Mouse (Mus musculus) forebrain, embryonic 10.5 days (tissue): ENCODE results near the gene Axdnd1. TPM values are rescaled to one million over a fixed set of nuclear protein-coding genes. Genes with fewer than 3 reads are reported as not detected.

Experiments used
- DNase-seq: peaks from one replicate; pipeline ENCODE4 v3.0.0-alpha.2; 2017; ENCODE audit warnings: low spot score; ENCODE audit errors: extremely low spot score
- H3K27ac ChIP-seq: fragments of 300-500 bp; sonication (generic); 2 replicates; pipeline ENCODE4 v1.5.1; 2016; ENCODE audit warnings: mild to moderate bottlenecking
- H3K27me3 ChIP-seq: fragments of 300-500 bp; sonication (generic); 2 replicates; pipeline ENCODE4 v1.6.1; 2016; ENCODE audit warnings: mild to moderate bottlenecking; ENCODE audit not compliant: poor library complexity, severe bottlenecking
- H3K36me3 ChIP-seq: fragments of 300-500 bp; sonication (generic); replicated peaks from 2 replicates; pipeline ENCODE4 v1.6.1; 2016; ENCODE audit warnings: mild to moderate bottlenecking, moderate library complexity
- H3K4me1 ChIP-seq: fragments of 300-500 bp; sonication (generic); 2 replicates; pipeline ENCODE4 v1.6.1; 2016
- H3K4me3 ChIP-seq: fragments of 300-500 bp; sonication (generic); 2 replicates; pipeline ENCODE4 v1.5.1; 2016; ENCODE audit warnings: mild to moderate bottlenecking, moderate library complexity
- H3K9me3 ChIP-seq: fragments of 300-500 bp; sonication (generic); 2 replicates; pipeline ENCODE4 v1.6.1; 2016; ENCODE audit warnings: mild to moderate bottlenecking, moderate library complexity
- WGBS: fragments of 180-500 bp; shearing (Covaris S2); methylation state at CpG from one replicate; pipeline ENCODE4 v1.1.7; 2016; 5-methylcytosine and 5-hydroxymethylcytosine counted together
- polyA plus RNA-seq: library from polyadenylated mRNA; unstranded; fragments of >200 nt; fragmentation: Nextera tagmentation; extraction: Ambion mirVana; gene quantifications from 2 replicates; pipeline ENCODE4 v1.2.1, GENCODE M21; 2016

Axdnd1 gene
- polyA plus RNA-seq, 1 experiment from 2014 or later: 0.17 TPM

DNA sequence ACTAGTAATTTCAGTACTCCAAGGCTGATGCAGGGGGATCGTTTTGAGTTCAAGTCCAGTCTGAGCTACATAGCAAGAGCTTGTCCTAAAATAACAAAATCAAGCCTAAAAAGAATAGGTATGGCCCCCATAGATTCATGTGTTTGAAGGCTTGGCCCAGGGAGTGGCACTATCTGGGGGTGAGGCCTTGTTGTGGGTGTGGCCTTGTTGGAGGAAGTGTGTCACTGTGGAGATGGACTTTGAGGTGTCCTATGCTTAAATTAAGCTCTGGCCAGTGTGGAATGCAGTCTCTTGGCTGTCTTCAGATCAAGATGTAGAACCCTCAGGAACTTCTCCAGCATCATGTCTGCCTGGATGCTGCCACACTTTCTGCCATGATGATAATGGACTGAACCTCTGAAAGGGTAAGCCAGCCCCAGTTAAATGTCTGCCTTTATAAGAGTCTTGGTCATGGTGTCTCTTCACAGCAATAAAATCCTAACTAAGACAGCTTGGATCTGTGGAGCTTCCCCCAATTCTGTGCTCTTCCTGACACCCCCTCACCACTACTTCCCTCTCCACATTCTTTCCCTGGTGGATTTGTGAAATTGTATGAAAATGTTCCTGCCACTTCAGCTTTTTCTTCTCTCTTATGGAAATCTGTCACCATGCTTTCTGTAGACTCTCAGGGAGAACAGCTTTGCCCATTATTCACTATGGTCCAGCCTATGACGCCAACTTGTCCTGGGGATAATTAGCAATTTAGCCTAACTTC lies 34.2 kb upstream of the Axdnd1 start:
- H3K9me3 ChIP-seq: no peaks in the 10 kb centered on the region
- WGBS: 89% methylated on average over 2 of the region's 2 CpGs
- no peak for DNase-seq

DNA sequence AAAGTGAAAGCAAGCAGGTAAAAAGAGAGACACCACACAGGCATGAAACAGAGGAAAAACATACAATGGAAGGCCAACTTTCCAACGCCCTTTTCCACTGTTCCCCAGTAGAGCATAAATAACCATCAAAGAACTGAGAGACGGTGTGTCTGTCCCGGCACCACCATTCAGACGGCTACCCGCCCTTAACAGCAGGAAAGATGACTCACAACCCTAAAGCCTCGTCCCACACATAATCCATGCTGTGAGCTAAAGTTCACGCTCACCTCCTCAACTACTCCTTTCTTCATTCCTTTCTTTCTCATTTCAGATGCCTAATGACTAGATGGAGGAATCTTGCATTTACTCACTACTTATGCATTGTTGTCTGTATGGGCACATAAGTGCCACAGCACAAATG lies 33.4 kb upstream of the Axdnd1 start:
- Histone ChIP-seq H3K27me3 (no peaks in the 10 kb centered on the region), H3K9me3 (no peaks in the 10 kb centered on the region), H3K27ac (no peak overlapping the region), H3K4me3 (no peak overlapping the region), H3K4me1 (peaks cover 12% of the 10 kb centered on the region; the same call in 1 of the 2 replicates), H3K36me3 (peaks cover 47% of the 10 kb centered on the region)
- WGBS: 77% methylated on average over 7 of the region's 7 CpGs
- DNase-seq: no peak

More for the DNA sequence above, 34.2 kb upstream of the Axdnd1 start:
- peaks cover 47% of the 10 kb centered on the region for H3K36me3 ChIP-seq
- H3K27me3 ChIP-seq: no peaks in the 10 kb centered on the region
- H3K4me3 ChIP-seq: no peak overlapping the region
- H3K4me1 ChIP-seq: peaks cover 5% of the 10 kb centered on the region; the same call in 1 of the 2 replicates
- no peak overlapping the region for H3K27ac ChIP-seq

DNA sequence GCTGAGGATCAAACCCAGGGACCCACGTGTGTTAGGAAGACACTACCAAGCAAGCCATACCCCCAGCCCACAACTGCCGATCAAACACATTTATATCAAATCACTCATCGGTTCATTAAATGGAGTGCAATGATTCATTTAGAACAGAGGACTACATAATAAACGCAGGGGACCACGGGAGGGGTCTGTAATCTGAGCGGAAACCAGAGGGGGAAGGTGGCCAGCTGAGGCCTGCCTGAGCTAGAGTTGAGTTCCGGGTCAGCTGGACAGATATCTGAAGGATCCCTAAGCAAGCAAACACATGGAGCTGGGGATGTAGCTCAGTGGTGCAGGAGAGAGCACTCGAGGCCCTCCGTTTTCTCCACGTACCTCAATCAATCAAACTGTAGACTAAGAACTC lies 32.9 kb upstream of the Axdnd1 start:
- no peak for DNase-seq
- H3K27ac ChIP-seq: no peak overlapping the region

GRCm38 (mm10) chr1:156450478-156450877 lies 29.5 kb upstream of the Axdnd1 start:
- H3K27ac ChIP-seq: no peak overlapping the region
- WGBS: 46% methylated on average over 4 of the region's 4 CpGs

More for the DNA sequence above, 32.9 kb upstream of the Axdnd1 start:
- WGBS: 94% methylated on average over 10 of the region's 10 CpGs
- Histone ChIP-seq H3K9me3 (no peaks in the 10 kb centered on the region), H3K36me3 (peaks cover 47% of the 10 kb centered on the region), H3K27me3 (no peaks in the 10 kb centered on the region), H3K4me3 (no peak overlapping the region), H3K4me1 (peaks cover 15% of the 10 kb centered on the region; the same call in 1 of the 2 replicates)

GRCm38 (mm10) chr1:156449691-156450090 lies 28.7 kb upstream of the Axdnd1 start:
- Histone ChIP-seq H3K27ac (0 out of 2 replicates have a peak overlapping the region, but pooled peaks have one; percentile 40), H3K9me3 (no peaks in the 10 kb centered on the region), H3K4me1 (peaks cover 15% of the 10 kb centered on the region; the same call in 1 of the 2 replicates), H3K36me3 (peaks cover 31% of the 10 kb centered on the region), H3K27me3 (no peaks in the 10 kb centered on the region), H3K4me3 (no peak overlapping the region)
- DNase-seq: no peak
- 88% methylated on average over 17 of the region's 17 CpGs for WGBS

More at GRCm38 (mm10) chr1:156450478-156450877, 29.5 kb upstream of the Axdnd1 start:
- peaks cover 32% of the 10 kb centered on the region for H3K36me3 ChIP-seq
- no peak overlapping the region for H3K4me3 ChIP-seq
- no peak for DNase-seq
- H3K9me3 ChIP-seq: no peaks in the 10 kb centered on the region
- H3K27me3 ChIP-seq: no peaks in the 10 kb centered on the region
- H3K4me1 ChIP-seq: peaks cover 15% of the 10 kb centered on the region; the same call in 1 of the 2 replicates

- peaks cover 27% of the 10 kb centered on the region for H3K36me3 ChIP-seq
- no peaks in the 10 kb centered on the region for H3K9me3 ChIP-seq
- peaks cover 15% of the 10 kb centered on the region; the same call in 1 of the 2 replicates for H3K4me1 ChIP-seq
- no peak overlapping the region for H3K4me3 ChIP-seq
- WGBS: 88% methylated on average over 7 of the region's 7 CpGs
- no peaks in the 10 kb centered on the region for H3K27me3 ChIP-seq
- no peak overlapping the region for H3K27ac ChIP-seq
- DNase-seq: no peak
These were observed 28.1 kb upstream of the Axdnd1 start for GRCm38 (mm10) chr1:156449089-156449488.

DNA sequence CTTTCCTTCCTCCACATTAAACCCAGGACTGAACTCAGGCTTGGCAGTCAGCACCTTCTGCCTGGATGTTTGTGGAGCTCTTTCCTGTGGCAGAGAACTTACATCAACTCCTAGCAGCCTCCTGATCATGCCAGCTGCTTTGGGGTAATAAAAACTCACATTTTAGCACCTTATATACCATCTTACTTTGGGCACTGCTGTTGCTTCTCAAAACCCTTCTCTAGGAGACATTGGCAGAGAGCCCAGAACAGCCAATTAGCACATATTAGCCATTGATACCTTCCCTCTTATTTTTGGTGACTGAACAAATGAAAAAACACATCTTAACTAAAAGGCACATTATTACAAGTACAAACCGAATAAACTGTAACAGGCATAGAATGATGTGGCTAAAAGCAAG lies 24.1 kb upstream of the Axdnd1 start:
- H3K27ac ChIP-seq: no peak overlapping the region
- no peaks in the 10 kb centered on the region for H3K9me3 ChIP-seq
- peaks cover 9% of the 10 kb centered on the region; the same call in 1 of the 2 replicates for H3K4me1 ChIP-seq
- 98% methylated on average over 1 of the region's 1 CpGs for WGBS
- H3K4me3 ChIP-seq: no peak overlapping the region
- H3K27me3 ChIP-seq: no peaks in the 10 kb centered on the region
- DNase-seq: no peak
- H3K36me3 ChIP-seq: peaks cover 45% of the 10 kb centered on the region

GRCm38 (mm10) chr1:156442776-156443175 lies 21.8 kb upstream of the Axdnd1 start:
- Histone ChIP-seq H3K27me3 (no peaks in the 10 kb centered on the region), H3K9me3 (no peaks in the 10 kb centered on the region), H3K4me3 (no peak overlapping the region), H3K27ac (no peak overlapping the region), H3K4me1 (no peaks in the 10 kb centered on the region), H3K36me3 (peaks cover 65% of the 10 kb centered on the region)
- 83% methylated on average over 6 of the region's 6 CpGs for WGBS
- no peak for DNase-seq

- no peaks in the 10 kb centered on the region for H3K27me3 ChIP-seq
- no peaks in the 10 kb centered on the region for H3K4me1 ChIP-seq
- peaks cover 70% of the 10 kb centered on the region for H3K36me3 ChIP-seq
- no peaks in the 10 kb centered on the region for H3K9me3 ChIP-seq
- H3K4me3 ChIP-seq: no peak overlapping the region
- WGBS: 97% methylated on average over 12 of the region's 12 CpGs
- no peak overlapping the region for H3K27ac ChIP-seq
- no peak for DNase-seq
These were observed 21.3 kb upstream of the Axdnd1 start for GRCm38 (mm10) chr1:156442266-156442665.

DNA sequence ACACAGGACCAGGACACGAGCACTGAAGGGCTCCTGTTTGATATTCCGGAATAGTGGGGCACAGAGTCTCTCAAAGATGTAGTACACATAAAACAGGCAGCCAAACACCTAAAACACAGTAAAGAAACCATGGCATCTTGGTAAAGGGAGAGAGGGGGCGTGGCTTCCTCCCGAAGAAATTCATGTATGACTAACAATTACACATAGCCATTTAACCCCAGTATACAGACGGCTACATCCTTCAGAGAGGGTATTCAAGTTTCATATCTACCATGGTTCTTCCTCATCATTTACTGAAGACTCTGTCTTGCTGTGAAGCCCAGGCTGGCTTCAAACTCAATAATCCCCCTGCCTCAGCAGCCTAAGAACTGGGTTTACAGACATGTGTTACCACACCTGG lies 16.8 kb upstream of the Axdnd1 start:
- no peak for DNase-seq
- no peaks in the 10 kb centered on the region for H3K4me1 ChIP-seq
- no peaks in the 10 kb centered on the region for H3K9me3 ChIP-seq
- H3K27ac ChIP-seq: no peak overlapping the region
- H3K36me3 ChIP-seq: peaks cover 96% of the 10 kb centered on the region
- WGBS: 92% methylated on average over 5 of the region's 5 CpGs
- H3K27me3 ChIP-seq: no peaks in the 10 kb centered on the region
- H3K4me3 ChIP-seq: no peak overlapping the region

DNA sequence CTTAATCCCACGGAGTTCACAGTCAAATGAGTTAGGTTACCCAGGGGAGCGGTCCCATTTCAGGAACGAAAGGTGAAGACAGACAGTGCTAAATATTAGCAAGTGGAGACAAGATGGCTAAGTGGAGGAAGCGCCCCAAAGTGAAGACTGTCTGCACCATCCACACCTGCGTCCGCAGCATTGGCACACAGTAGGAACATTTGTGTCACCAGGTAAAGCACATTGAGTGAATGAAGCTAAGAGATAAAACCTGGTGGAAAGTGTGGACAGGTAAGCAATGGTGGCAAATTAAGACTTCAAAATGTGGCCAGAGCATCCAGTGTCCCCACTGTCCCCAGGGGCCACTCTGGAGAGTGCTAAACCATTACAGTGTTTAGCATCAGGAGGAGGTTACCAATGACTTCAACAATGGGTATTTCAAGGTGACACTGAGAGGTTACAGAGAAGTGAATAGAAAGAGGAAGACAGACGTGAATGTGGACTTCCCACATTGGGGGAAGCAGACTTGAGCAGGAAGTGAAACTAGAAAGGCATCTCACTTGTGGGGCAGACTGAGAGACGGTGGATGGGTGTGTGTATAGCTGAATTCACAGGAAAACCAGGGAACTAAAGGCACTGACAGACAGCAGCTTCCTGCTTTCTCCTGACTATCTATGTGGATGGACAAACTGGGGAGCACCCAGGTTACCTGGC lies 16.2 kb upstream of the Axdnd1 start:
- H3K4me1 ChIP-seq: no peaks in the 10 kb centered on the region
- H3K9me3 ChIP-seq: no peaks in the 10 kb centered on the region
- DNase-seq: no peak
- H3K27ac ChIP-seq: no peak overlapping the region
- H3K27me3 ChIP-seq: no peaks in the 10 kb centered on the region
- WGBS: 93% methylated on average over 8 of the region's 8 CpGs
- H3K36me3 ChIP-seq: peaks cover 99% of the 10 kb centered on the region
- H3K4me3 ChIP-seq: no peak overlapping the region

DNA sequence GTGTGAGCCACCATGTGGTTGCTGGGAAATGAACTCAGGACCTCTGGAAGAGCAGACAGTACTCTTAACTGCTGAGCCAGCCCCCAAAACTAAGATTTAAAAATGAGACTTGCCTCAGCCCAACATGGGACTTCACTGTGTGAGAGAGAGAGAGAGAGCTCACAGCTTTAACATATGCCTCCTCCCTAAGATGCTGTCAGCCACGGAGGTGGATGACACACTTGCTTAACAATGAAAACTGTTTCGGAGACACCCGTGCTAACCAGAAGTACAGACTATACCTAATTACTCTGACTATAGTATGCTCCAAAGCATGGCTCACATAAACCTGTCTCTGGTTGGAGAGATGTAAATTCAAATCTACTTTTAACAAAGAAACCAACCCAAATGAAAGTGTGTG lies 12.5 kb upstream of the Axdnd1 start:
- Histone ChIP-seq H3K27ac (no peak overlapping the region), H3K9me3 (no peaks in the 10 kb centered on the region), H3K4me1 (no peaks in the 10 kb centered on the region), H3K4me3 (no peak overlapping the region), H3K27me3 (no peaks in the 10 kb centered on the region), H3K36me3 (peaks cover 96% of the 10 kb centered on the region)
- no peak for DNase-seq
- 88% methylated on average over 3 of the region's 3 CpGs for WGBS

GRCm38 (mm10) chr1:156432498-156432897 lies 11.5 kb upstream of the Axdnd1 start:
- Histone ChIP-seq H3K4me3 (no peak overlapping the region), H3K36me3 (peaks cover 87% of the 10 kb centered on the region), H3K27ac (no peak overlapping the region), H3K27me3 (no peaks in the 10 kb centered on the region), H3K9me3 (no peaks in the 10 kb centered on the region), H3K4me1 (no peaks in the 10 kb centered on the region)
- 89% methylated on average over 10 of the region's 10 CpGs for WGBS
- no peak for DNase-seq
